Mouse (Mus musculus) cerebellum, adult 2 months (tissue): ENCODE data around the gene Syt8.

Experiments
- CTCF ChIP-seq: fragments of 200-500 bp; IDR thresholded peaks from 2 replicates; pipeline ENCODE4 v1.5.1; 2011; ENCODE audit warnings: low read depth, mild to moderate bottlenecking, control low read depth, low read length, moderate library complexity, borderline replicate concordance; ENCODE audit not compliant: insufficient read depth
- POLR2A ChIP-seq: fragments of 200-500 bp; IDR thresholded peaks from 2 replicates; pipeline ENCODE4 v1.6.1; 2011; ENCODE audit warnings: low read length, control low read depth, borderline replicate concordance; ENCODE audit not compliant: insufficient read depth

- TF ChIP-seq CTCF: no peak
- TF ChIP-seq POLR2A: no peak
Observed at GRCm38 (mm10) chr7:142455251-142455650, 20.6 kb downstream of the Syt8 start.
